Mouse (Mus musculus) layer of hippocampus, adult 8-10 months (tissue): Measurements from ENCODE around the gene Xab2. TPM values are rescaled to one million over a fixed set of nuclear protein-coding genes. Genes with fewer than 3 reads are reported as not detected.
A peak's percentile ranks its signal among the peaks of the same experiment; 100 is the strongest.

Experiments used
- DNase-seq, 2 experiments: peaks; one replicate each; pipeline ENCODE4 v3.0.0; 2022; ENCODE audit warnings: low spot score in 2 of 2
- total RNA-seq, 4 experiments: library from RNA; stranded (reverse); gene quantifications; 2 replicates each; pipeline ENCODE4 v1.2.4; 2022

The Xab2 gene
- total RNA-seq: 10 to 100 TPM; 39.1 to 45.9 (median 41.4) TPM

DNA sequence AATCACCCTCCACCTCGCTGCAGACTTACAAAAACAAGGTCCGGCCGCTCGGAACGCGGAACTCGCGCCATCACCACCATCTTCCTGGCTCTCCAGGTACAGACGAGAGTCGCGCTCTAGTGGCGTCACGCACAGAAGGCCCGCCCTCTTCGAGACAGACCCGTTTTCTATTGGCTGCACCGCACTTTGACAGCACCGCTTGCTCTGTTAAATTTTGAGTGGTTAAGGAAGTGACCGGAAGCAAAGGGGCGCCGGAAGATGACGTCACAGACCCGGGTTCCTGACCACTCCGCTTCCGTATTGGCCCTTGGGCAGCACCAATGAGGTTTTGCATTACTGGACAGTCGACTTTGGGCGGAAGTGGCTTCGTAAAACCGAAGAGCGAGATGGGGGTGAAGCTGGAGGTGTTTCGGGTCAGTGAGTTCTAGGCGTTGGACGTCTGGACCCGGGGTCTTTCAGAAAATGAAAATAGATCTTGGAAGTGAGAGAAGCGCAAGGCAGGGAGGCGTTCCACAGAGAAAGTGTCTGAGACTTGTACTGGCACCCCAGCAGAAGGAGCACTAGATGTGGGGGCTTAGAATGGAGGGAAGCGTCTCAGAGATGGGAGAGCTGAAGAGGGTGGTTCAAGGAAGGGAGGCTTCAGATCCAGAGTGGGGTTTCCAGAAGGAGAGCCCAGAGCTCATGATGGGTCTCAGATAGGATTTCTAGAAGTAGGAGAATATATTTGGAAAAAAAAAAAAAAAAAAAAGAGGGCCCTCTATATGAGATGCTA, at the start of gene Xab2, which contains the start of gene Pet100:
Xab2 (minus strand) TSS at position 118 of the 772 bp plus-strand sequence.
Pet100 (plus strand) TSS at position 350 of the 772 bp plus-strand sequence.
- DNase-seq: peak; percentile 99

DNA sequence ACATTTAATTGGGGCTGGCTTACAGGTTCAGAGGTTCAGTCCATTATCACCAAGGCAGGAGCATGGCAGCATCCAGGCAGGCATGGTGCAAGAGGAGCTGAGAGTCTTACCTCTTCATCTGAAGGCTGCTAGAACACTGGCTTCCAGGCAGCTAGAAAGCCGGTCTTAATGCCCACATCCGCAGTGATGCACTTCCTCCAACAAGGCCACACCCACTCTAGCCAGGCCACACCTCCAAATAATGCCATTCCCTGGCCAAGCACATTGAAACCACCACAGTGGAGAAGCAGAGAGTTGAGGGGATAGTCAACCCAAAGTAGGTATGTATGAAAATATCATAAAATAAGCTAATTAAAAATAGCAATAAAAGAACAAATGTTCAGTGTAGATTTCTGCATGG, 49.3 kb upstream of the Xab2 start:
- DNase-seq: no peak

DNA sequence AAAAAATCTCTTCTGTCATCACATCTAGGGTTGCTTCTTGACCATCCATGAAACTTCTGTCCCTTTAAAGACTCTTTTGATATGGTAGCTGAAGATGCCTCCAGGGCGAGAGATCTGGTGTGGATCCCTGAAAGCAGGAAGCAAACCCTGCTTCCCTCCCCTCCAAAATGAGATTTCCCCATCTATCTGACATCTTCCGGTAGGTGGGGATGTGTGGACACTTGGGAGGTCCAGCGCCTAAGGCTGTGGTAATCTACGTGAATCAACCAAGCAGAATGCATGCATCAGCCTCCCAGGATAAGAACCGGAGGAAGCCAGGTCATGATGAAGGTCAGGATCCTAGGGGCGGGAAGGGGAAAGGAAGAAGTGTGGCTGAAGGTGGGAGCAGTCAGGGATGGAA, 44.4 kb upstream of the Xab2 start, which contains the start of gene Mcemp1:
Mcemp1 (plus strand) TSS at position 248 of the 400 bp plus-strand sequence.
- DNase-seq: no peak

DNA sequence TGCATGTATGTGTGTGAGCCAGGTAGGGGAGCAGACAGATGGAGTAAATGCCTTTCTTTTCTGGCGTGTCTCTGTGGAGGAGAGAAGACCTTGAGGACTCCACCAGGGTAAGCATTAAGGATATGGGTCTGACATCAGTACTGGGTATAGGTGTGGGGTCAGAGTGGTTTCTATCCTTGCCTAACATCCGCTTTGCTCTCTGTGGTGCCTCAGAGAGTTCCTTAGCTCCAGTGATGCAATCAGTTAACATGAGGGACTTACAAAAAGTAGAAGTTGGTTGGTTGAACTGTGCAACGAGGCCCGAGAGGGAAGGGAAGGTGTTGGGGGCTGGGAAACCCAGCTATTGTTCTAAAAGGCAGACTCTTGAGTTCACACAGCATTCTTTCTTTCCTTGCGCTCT, 43.3 kb upstream of the Xab2 start:
- no peak for DNase-seq

DNA sequence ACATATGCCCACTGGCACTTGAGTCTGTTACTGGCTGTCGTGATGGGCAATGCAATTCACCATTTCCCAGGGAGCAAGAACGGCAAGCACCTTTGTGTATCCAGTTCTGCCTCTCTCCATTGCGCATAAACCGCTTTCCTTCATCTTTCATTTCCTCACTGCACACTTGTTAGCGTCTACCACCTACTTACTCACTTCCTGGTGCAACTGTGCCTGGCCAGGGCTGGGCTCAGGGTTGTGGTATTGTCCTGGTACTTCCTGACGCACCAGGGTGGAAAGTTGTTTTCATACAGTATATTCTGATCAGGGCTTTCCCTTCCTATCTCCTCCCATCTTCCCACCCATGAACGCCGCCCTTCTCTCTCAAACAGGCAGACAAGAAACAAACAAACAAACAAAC, 39.8 kb upstream of the Xab2 start:
- DNase-seq: no peak

DNA sequence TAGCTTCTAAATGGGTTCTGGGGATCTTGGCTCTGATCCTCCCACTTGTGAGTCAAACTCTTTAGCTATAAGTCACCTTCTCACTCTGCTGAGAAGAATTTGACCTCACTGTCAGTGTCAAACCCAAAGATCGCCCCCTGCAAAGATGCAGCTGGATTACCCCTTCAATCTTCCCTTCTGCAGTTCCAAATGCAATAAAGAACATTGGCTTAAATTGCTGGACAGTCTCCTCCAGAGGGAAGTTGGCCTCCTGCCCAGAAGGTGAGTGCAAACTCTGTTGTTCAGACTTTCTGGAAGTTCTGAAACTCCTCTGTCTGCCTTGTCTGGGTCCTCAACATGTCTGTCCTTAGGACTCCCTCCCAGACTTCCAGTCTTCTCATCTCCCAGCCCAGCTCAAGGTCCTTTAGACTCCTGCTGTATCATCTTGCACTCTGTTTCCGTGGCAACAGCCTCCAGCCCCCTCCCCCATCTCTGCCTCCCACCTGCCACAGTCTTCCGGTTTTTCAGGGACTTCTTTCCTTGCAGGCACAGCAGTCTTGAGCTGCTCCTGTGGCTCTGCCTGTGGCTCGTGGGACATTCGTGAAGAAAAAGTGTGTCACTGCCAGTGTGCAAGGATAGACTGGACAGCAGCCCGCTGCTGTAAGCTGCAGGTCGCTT, 35.7 kb upstream of the Xab2 start:
- no peak for DNase-seq

DNA sequence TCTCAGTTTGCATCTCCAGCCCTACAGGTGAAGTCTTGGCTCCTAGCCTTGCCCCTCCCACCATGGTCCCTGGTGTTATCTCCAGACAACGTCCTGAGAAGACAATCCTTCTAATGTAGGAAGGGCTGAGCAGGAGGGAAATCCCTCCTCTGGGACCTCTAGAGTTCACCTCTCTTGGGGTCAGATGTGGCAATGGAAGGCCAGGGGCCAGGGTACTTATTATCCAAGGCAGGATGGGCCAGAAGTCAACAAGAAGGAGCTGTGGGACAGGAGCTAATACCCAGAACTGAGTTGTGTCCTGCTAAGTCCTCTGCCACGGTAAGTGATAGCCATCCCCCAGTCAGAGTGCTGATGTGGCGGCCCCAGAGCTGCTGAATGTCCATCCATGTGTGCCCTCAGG, 34.4 kb upstream of the Xab2 start, which contains the start of gene Retn:
Retn (plus strand) TSS at position 245 of the 400 bp plus-strand sequence.
- no peak for DNase-seq

DNA sequence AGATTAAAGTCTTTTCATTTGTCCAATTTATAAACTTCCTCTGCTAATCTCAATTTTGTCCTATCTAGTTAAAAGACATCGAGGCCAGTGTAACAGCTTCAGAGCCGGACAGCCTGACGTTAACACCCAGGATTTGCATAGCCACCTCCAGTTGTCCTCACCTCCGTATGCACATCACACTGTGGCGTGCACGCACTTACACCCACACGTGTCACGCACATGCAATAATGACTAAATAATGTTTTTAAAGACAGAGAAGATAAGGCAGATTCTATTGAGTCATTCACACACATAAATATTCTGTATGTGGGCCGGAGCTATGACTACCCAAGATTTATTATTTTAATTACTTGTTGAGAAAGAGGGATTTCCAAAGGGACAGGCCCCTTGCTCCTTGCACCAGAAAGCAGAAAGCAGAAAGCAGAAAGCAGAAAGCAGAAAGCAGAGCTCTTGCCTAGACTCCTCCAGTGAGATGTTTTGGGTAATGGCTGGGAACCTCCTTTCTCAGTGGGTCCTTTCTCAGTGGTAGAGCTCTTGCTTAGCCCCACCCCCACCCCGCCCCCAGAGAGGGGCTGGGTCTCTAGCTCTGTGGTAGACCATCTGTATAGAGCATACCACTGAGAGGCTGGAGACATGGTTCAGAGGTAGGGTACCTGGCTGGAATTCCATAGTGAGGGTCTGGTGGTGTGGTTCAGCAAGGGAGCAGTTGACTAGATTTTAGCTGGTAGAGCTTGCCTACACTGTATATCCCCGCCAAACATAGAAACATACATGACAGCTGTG, 33.8 kb upstream of the Xab2 start:
- DNase-seq: no peak

DNA sequence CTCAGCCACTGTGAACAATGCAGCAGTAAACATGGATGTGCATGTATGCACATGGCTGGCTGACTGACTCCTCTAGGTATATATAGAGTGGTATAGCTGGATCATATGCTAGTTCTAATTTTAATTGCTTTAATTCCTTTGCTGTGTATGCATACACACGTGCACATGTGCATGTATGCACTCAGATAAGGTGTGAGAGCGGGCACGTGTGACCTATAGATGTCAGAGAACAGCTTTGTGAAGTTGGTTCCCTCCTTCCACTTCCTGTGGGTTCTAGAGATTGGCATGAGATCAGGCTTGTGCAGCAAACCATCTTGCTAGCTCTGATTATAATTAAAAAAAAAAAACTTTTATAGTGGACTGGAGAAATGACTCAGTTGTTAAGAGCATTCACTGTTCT, 31.7 kb upstream of the Xab2 start:
- no peak for DNase-seq

DNA sequence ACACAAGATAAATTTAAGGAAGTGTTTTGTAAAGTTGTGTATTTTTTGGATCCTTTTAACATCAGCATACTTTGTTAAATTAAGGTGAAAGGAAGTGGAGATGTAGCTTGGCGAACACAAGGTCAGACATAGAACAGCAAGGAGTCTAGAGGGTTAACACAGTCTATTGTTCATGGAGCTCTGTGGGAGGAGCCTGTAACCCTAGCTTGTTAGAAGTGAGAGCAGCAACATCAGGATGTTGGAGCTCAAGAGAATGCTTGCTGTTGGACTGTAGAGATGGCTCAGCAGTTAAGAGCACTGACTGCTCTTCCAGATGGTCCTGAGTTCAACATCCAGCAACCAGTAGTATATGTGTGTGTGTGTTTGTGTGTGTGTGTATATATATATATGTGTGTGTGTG, 27.9 kb upstream of the Xab2 start:
- DNase-seq: no peak

DNA sequence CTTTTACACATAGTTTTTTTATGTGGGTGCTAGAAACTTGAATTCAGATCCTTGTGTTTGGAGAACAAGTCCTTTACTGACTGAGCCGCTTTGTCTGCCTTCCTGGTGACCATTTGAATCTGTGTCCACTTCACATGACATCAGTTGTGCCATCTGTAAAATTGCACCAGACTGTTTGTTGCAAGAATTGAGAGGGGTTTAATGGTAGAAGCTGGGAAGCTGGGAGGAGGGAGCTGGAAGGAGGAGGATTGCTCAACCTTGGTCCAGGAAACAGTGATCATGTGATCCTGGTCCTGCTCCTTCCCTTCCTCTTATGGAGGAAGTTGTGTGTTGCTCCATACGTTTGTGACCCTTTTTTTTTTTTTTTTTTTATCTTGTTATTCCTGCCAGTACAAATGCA, 27.2 kb upstream of the Xab2 start:
- DNase-seq: no peak

DNA sequence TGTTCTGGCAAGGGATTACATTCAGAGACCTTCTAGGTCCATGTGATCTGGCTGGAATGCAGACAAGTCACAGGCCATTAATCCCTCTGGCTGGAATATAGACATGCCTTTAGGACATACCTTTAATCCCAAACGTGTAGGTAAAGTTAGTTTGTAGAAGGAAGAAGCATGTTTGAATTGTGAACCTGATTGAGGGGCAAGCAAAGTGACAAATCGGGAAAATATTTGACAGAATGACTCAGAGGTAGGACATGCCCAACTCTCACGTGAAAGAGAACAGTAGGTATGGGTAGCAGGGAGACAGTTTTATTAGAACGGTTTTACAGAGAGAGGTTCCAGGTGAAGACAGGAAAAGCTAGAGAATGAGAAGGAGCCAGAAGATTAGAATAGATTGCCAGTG, 26.4 kb upstream of the Xab2 start:
- DNase-seq: no peak

DNA sequence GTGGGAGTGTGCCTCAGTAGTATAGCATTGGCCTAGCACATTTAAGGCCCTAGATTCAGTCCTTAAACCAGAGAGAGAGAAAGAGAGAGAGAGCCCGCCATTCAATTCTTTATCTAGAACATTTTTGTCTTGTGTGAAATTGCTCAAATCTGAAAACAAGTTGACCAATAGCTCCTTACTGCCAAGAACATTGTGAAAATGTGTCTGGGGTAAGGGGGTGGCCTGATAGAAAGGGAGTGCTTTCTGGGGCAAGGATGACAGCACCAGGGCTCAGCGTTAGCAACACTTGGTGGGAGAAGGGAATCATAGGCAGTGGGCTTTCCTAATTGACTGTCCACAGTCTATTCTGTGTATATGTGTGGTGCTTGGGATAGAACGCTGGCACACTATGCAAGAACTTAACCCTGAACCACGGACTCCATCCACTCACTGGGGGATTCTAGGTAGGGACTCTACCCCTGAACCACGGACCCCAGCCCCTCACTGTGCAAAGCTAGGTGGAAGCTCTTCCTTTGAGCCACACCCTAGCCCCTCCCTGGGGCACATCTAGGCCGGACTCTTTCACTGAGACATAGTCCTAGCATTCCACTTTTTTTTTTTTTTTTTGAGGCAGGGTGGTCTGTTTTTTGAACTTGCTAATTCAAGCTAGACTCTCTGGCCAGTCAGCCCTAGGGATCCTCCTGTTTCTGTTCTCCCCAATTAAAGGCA, 25.9 kb upstream of the Xab2 start:
- DNase-seq: no peak

DNA sequence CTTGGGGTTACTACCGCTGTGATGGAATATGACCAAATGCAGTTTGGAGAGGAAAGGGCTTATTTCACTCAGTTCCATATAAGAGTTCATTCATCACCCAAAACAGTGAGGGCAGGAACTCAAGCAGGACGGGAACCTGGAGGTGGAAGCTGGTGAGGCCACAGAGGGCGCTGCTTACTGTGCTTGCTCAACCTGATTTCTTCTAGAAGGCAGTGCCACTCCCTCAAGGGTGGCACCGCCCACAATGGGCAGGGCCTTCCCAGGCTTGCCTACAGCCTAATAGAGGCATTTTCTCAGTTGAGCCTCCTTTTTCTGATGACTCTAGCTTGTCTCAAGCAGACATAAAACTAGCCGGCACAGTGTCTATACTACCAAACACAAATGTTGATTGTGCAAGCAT, 24.7 kb upstream of the Xab2 start:
- DNase-seq: no peak

DNA sequence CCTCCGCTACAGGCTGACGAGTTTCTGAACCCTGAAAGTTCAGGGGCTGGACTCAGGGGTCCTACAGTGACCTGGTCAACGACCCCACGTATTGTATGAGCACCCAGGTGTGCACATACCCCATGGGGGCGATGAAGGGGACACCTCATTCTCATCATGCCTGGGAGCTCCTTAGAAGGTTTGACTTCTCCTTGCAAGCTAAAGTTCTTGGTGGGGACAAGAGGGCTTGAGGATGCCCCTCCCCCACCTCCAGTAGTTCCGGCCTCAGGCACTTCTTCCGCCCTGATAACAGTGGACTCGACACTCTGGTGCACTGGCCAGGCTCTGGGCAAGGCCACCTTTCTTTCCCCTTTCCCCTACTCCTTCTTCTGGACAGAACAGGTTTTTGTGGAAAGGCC, 10.4 kb upstream of the Xab2 start:
- no peak for DNase-seq

DNA sequence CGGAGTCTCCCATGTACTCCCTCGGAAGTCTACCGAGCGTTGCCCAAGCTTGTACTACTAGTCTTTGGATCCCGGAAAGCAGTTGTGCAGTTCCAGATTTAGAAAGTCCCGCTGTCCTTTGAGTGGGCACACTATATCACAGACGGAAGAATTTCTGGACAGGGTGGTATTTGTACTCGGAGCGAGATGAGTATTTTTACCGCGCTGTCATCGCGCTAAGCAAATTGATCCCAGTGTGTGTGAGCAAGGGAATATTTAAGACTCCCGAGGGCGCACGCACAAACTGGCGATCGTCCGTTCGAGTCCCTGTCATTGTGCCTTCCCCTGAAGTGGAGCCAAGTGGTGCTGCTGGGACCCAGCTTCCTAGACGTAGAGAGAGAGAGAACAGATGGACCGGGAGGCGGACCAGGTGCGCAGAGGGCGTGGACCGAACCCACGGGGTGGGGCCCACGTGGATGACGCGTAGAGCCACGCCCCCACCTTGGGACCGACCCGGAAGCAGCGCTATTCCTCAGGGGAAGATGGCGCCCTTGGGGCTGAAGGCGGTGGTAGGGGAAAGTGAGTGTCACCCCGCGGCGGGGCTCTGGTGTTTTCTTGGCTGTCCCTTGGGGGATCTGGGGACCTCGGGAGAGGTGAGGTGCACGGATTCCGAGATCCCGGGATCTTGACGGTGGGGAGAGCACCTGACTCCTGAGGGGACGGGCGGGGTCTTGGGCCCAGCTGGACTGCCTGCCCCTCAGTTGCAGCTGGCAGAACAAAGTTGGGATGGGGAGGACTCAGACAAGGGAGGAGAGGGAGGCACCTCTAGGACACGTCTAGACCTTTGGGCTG, 9.7 kb upstream of the Xab2 start, which contains the start of gene Stxbp2:
Stxbp2 (plus strand) TSS at position 309 of the 831 bp plus-strand sequence.
- DNase-seq: peak in 1 of 2 experiments; percentile 67

DNA sequence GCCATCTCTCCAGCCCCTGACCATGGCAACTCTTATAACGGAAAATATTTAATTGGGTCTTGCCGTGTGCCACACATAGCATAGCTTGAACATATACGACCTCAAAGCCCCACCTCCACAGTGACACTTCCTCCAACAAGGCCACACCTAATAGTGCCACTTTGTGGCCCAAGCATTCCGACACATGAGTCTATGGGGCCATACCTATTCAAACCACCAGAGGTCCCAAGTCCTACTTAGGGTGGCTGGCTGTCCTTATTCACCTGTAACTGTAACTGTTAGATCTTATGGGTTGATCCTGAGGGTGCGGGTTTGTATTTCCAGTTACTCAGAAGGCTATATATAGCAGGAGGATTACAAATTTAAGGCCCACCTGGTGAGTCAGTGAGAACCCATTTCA, 6.9 kb upstream of the Xab2 start:
- DNase-seq: no peak

DNA sequence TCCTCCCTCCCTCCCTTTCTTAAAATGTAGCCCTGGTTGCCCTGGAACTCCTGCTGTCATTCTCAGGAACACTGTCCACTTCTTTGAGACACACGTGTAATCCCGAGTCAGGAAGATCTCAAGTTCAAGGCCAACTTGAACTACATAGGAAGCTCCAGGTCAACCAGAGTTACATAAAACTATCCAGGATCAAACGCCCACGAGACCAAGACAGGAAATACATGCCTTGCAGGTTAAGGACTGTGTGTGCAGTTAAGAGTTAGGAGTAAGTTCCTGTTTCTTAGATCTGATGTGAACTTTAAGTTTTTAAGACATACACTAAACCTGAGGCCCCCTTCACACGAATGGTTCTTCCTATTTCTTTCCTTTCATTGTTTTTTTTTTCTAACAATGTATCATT, 5.9 kb upstream of the Xab2 start:
- no peak for DNase-seq

DNA sequence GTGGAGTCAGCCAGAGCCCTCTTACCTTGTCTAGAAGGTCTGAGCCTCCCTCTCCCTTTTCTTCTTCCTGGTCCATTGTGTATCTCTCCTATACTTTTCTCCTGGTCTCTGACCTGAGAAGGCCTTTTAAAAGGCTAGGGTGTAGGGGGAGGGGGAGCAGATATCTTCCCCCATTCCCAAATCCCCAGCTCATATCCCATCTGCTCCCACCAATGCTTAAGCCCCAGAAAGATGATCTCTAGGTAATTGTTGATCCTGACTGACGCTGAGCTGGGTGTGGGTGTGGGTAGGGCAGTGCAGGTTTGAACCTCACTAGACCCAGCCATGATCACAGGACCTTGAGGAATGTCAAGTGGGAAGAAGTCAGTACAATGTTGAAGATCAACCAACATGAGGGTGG, 4.3 kb upstream of the Xab2 start, which contains the start of gene Pcp2:
Pcp2 (minus strand) TSS at position 101 of the 400 bp plus-strand sequence.
- DNase-seq: no peak

DNA sequence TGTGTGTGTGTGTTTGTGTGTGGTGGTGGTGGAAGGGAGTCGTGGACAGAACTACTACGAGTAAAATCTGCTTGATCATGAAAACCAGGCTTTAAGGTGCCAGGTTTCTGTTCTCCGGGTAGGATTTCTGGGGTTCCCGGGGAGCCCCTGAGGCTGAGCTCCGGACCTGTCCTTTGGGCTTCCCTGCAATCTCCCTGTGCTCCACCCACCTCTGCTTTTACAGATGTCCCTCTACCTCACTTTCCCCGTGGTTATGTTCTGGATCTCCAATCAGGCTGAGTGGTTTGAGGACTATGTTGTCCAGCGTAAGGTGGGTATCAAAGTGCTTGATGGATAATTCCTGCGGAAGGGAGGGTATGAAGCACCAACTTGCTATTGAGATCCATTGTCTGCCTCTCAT, 1.0 kb upstream of the Xab2 start:
- no peak for DNase-seq
